Mouse (Mus musculus) left cerebral cortex, postnatal 10 days (tissue): ENCODE results near the gene Ifnl3. TPM values are rescaled to one million over a fixed set of nuclear protein-coding genes. Genes with fewer than 3 reads are reported as not detected.

ENCODE experiments used
- DNase-seq, 2 experiments: peaks; one replicate each; pipeline ENCODE4 v3.0.0; 2021 to 2022; ENCODE audit warnings: low spot score in 2 of 2, mixed read lengths in 1 of 2; ENCODE audit errors: extremely low spot score in 1 of 2
- intact Hi-C: fragments of 180-260 bp; cut with DNase I; formaldehyde crosslinking; loops from one replicate; pipeline ENCODE4 v1.15.1; 2025
- total RNA-seq, 2 experiments: library from RNA; stranded (reverse); gene quantifications; 2 replicates each; pipeline ENCODE4 v1.2.3; 2021

Ifnl3 gene
- total RNA-seq, 2 experiments from 2014 or later = not detected

DNA sequence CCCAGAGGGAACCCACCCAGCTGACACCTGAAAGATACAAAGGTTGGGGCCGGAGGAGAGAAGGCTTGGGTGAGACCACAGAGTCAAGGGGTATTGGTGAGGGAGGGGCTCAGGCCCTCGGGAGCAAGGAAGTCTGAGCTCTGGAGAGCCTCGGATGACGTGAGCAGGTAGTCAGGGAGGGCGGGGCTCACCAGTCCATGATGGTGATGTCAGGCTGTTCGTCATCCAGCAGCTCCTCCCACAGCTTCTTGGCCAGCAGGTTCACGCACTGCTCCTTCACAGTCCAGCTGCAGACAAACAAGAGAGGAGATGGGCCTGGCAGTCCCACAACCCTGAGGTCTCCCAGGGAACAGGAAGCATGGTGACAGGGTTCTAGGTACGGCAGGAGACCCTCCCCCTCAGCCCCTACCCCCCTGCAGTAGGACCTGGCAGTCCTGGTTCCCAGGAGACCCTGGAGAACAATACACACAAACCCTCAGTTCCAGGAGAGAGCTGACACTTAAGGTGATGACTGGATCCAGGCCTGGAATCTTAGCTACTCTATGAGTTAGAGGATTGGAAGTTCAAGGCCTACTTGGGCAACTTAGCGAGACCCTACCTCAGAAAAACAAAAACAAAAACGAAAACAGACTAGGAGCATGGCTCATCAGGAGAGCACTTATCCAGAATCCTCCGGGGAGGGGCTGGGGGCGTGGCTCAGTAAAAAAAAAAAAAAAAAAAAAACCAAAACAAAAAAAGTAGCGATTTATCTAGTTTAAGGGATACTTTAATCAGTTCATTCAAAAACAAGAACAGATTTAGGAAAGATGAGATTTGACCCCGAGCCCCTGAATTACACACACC lies 22.6 kb downstream of the Ifnl3 start:
- DNase-seq = no peak
- intact Hi-C loops = no loop called here

- DNase-seq = no peak
- intact Hi-C loops = no loop called here
Observed at GRCm38 (mm10) chr7:28545891-28546210, 23.2 kb downstream of the Ifnl3 start.

DNA sequence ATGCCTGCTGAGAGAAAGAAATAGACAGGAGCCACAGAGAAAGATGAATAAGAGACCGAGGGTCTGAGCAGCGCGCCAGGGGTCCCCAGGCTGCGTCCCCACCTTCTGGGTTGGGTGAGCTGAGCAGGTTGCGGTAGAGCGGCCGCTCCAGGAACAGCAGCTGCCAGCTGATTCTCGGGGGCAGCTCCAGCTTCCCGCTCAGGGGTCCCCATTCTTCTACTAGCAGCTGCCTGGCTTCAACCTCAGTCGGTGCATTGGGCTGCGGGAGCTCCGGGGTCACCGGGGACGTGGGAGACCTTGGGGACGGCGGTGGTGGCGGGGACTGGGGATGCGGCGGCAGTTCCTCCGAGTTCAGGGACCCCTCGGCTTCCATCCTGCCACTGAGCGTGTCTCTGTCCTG lies 24.0 kb downstream of the Ifnl3 start:
- intact Hi-C loops = no loop called here
- DNase-seq = no peak

DNA sequence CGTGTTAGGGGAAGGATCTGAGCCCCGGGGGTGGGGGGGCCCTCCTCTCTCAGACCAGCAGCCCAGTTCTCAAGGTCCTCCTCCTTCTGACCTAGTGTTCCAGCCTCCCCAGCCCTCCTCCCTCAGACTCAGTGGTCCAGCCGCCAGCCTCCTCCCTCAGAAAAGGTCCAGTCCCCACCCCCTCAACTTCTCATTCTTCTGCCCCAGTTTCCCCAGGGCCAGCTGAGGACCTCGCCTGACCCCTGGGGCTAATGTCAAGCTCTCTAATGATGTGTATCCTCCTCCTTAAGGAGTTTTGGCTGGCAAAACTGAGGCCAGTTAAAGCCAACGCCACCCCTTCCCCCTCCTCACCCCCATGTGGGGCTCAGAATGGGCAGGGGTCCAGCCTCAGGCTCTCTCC lies 24.5 kb downstream of the Ifnl3 start, which contains the start of gene Nccrp1:
Gene Nccrp1 (minus strand): TSS at position 101 of the 400 bp plus-strand sequence.
- no peak for DNase-seq
- intact Hi-C loops = no loop called here

- intact Hi-C loops = no loop called here
- no peak for DNase-seq
Observed at GRCm38 (mm10) chr7:28547628-28548027, 25.0 kb downstream of the Ifnl3 start.

GRCm38 (mm10) chr7:28553076-28553475 lies 30.4 kb downstream of the Ifnl3 start:
- no peak for DNase-seq
- intact Hi-C loops = no loop called here

DNA sequence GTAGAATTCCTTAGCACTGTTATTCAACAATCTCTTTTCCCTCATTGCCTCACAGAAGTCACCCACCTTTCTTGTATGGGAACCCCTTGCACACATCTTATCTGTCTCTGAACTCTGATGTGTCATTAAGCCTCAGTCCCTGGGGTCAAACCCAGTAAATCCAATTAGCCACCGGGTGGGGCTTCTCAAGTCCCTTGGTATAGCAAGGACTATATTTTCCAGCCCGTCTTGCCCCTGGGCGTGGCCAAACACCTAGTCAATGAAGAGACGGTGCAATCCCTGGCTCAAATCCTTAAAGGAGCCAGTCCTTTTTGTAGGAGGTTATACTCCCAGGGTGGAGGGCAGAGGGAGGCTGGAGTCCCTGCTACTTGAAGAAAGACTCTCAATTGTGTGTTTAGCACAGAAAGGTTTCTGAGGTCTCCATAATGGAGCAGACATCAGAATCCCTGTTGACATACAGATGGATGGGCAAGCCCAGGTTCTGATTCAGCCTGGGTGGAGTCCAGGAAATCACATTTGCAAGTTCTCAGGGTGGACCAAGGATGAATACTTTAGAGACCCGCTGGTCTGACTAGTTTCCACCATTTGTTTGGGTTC lies 33.4 kb downstream of the Ifnl3 start:
- no peak for DNase-seq

DNA sequence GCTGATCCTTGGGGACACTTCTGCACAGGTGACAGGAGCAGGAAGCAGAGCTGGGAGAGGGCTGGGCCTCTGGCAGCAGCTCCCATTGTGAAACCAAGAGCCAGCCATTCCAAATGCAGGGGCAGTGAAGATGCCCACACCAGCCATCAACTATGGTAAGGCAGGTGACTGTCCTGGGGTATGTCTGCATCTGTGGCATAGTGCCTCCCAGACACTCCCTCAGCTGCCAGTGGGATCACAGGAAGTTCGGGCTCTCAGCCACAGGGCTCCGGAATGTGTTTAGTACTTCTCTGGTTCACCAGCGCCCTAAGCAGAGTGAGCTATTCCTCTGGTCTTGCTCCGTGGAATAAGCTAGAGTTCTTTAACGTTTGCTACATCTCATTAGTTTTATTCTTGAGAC lies 34.4 kb downstream of the Ifnl3 start:
- intact Hi-C loops = no loop called here

More for the DNA sequence above, 33.4 kb downstream of the Ifnl3 start:
- intact Hi-C loops = no loop called here

GRCm38 (mm10) chr7:28557708-28558107 lies 35.1 kb downstream of the Ifnl3 start:
- DNase-seq = no peak
- intact Hi-C loops = no loop called here

More for the DNA sequence above, 34.4 kb downstream of the Ifnl3 start:
- DNase-seq = no peak

- intact Hi-C loops = no loop called here
- peak in 1 of 2 experiments; percentile 72 for DNase-seq
Observed at GRCm38 (mm10) chr7:28558486-28558885, 35.9 kb downstream of the Ifnl3 start.

GRCm38 (mm10) chr7:28560856-28561255 lies 38.2 kb downstream of the Ifnl3 start:
- intact Hi-C loops = no loop called here
- DNase-seq = no peak

DNA sequence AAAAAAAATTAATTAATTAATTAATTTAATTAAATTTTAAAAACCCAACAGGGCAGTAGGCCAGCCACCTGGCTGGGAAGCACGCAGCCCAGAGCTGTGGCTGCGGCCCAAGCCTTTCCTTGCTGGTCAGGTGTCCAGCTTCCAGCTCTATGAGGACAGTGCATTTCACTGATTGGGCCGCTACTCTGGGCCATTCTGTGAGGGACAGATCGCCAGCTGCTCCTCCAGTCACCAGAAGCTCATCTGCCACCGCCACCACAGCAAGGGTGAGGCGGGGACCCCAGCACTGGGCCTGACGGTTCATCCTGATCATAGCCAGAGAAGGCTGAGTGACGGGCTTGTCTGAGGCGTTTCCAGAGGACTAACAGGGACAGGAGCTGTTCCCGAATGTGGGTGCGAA lies 39.3 kb downstream of the Ifnl3 start:
- no peak for DNase-seq
- intact Hi-C loops = no loop called here

- intact Hi-C loops = no loop called here
- no peak for DNase-seq
Observed at GRCm38 (mm10) chr7:28562371-28562770, 39.7 kb downstream of the Ifnl3 start.

DNA sequence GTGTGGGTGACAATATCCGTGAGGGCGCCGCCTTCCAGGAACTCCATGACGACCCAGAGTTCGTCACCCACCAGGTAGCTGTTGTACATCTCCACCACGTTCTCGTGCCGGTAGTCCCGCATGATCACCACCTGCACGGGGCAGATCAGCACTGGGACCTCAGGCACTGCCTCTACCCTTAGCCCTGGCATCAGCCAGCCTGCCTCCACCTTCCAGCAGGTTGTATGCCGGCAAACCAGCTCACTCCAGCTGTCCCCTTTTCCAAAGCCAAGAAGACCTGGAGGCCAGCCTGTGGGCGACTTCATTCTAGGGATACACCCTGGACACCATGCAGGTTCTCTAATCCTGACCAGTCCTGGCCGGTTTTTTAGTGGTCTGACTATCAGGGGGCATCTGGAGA lies 40.3 kb downstream of the Ifnl3 start:
- DNase-seq = no peak
- intact Hi-C loops = no loop called here

- intact Hi-C loops = no loop called here
- no peak for DNase-seq
Observed at GRCm38 (mm10) chr7:28565407-28565806, 42.8 kb downstream of the Ifnl3 start.

DNA sequence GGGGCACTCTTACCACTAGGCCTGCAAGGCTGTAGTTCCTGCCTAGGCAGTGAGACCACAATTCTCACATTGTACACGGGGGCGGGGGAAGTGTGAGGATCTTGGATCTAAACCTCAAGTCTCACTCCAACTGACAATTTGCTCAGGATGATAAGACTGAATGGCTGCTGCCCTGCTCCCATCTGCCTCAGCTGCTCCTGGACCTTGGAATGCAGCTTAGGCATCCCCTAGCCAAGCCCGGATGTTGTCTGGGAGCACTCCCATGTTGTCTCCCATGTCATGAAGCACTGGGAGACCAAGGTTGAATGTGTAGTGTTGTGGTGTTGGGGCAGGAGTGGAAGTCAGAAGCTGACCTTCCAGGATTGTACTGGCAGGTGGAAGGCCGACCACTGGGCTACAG lies 44.9 kb downstream of the Ifnl3 start:
- intact Hi-C loops = no loop called here

GRCm38 (mm10) chr7:28568253-28568652 lies 45.6 kb downstream of the Ifnl3 start:
- intact Hi-C loops = loop anchor here (2.0 kb wide), 1 partner anchor 33 kb away; no protein-coding TSS in a partner anchor
- no peak for DNase-seq

More for the DNA sequence above, 44.9 kb downstream of the Ifnl3 start:
- no peak for DNase-seq

DNA sequence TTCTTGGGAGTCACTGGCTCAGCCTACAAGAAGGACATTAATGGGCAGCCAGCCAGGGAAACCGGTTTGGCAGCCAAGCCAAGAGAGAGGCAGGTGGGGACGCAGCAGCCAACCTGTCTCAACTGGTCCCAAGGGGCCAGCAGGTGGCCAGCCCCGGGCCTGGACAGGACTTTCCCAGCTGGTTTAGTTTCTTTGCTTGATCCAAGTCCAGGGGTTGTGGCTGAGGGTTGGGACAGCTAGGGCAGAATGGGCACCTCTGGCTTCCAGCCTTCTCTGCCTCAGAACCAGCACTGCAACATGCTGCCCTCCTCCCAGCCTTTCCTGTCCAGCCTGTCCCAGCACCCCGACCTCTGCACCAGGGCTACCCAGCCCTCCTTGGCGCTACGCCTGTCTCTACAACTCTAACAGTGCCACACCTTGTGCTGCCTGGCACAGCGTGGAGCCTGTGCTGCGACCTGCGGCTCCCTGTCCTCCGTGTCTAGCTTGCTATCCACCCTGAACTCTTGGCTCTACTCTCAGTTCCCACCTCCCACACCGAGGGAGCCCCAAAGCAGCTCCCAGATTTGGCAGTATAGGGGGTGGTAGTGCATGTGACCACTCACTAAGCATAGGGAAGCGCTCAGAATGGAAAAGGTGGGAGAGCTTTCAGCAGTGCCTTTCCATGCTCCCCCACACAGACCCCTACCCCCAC lies 47.8 kb downstream of the Ifnl3 start:
- no peak for DNase-seq
- intact Hi-C loops = no loop called here

DNA sequence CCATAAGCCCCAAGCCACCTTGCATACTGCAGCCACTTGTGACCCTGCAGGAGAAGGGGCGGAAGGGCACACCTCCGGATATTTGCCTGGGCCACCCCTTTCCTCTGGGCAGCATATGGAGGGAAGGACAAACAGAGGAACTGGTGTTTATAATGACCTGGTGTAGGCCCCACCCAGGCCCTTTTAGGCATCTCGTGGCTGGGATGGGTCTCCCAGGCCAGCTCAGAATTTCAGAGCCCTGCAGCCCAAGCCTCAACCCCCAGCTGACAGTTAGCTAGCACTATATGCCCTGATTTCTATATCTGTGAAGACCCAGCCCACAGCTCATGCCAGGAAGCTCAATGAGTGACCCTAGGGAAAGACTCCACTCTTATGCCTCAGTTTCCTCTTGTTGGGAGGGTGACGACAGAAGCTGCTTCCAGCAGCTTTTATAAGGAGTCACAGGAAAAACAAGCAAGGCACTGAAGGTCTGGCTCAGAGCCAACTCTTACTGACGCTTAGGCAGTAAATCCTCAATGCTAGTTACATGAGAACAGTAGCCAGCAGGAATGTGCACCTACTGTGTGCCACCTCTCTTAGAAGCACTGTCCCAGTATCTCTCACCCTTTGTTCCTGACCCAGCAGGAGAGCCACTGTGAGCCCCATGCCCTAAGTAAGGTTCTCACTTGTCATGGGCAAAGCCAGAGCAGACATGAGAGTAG lies 48.5 kb downstream of the Ifnl3 start:
- intact Hi-C loops = no loop called here
- no peak for DNase-seq
